Mouse (Mus musculus): ENCODE results near the gene Scgb1b12. TPM values are rescaled to one million over a fixed set of nuclear protein-coding genes. Genes with fewer than 3 reads are reported as not detected.
"Not testable (repeated sequence)": the region's sequence is repeated elsewhere in the genome, so short reads cannot be mapped to it uniquely, and the experiment has no call there.

Gene Scgb1b12
- polyA plus RNA-seq (2012; ENCODE audit: insufficient read depth, insufficient read length, missing spikeins), result not detected in 2 replicates

- not testable (repeated sequence) for H3K4me1 ChIP-seq (ENCODE audit: control insufficient read depth, insufficient read depth, low read length); H3K4me3 ChIP-seq (ENCODE audit: insufficient read depth, low read length); H3K27ac ChIP-seq (ENCODE audit: insufficient read depth, low read depth, low read length)
Measured at GRCm38 (mm10) chr7:32333882-32334281, at the start of gene Scgb1b12. Gene Scgb1b12, plus strand, starts transcription at chr7:32334182.

DNA sequence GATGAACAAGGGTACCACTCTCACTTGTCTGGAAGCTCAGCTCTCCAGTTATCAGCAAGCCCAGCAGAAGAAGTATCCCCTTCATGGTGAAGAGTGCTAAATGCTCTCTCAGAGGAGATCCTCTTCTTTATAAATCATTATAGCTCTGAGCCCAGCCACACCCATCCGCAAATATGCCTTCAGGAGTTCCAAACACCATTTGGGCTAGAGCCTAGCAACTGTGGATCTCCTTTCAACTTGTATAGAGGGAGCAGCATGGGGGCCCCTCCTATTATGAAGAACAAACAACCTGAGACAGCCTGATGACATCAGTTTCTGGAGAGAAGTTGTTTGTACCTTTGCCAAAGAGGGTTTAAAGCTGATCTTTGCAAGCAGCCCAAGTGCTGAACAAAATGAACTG lies 6.8 kb upstream of the Scgb1b12 start, which contains the start of gene Scgb2b12:
Gene Scgb2b12 (minus strand): TSS at position 101 of the 400 bp plus-strand sequence.
- not testable (repeated sequence) for H3K4me1 ChIP-seq (ENCODE audit: control insufficient read depth, insufficient read depth, low read length); H3K4me3 ChIP-seq (ENCODE audit: insufficient read depth, low read length); H3K27ac ChIP-seq (ENCODE audit: insufficient read depth, low read depth, low read length)

Other genes starting within 250 kb of the Scgb1b12 start
- not detected in 2 replicates for gene Scgb1b10, start 233.3 kb upstream of the Scgb1b12 start, polyA plus RNA-seq (2012; ENCODE audit: insufficient read depth, insufficient read length, missing spikeins)
- gene Scgb2b11, start 123.0 kb upstream of the Scgb1b12 start, polyA plus RNA-seq (2012; ENCODE audit: insufficient read depth, insufficient read length, missing spikeins), result not detected in 2 replicates
- not detected in 2 replicates for gene Scgb1b11, start 111.3 kb upstream of the Scgb1b12 start, polyA plus RNA-seq (2012; ENCODE audit: insufficient read depth, insufficient read length, missing spikeins)
- gene Scgb2b12, start 6.9 kb upstream of the Scgb1b12 start, polyA plus RNA-seq (2012; ENCODE audit: insufficient read depth, insufficient read length, missing spikeins), result not detected in 2 replicates
- gene Scgb1b29, start 107.4 kb downstream of the Scgb1b12 start, polyA plus RNA-seq (2012; ENCODE audit: insufficient read depth, insufficient read length, missing spikeins), result not detected in 2 replicates